Mouse (Mus musculus) cerebellum, adult 2 months (tissue): Measurements from ENCODE around the gene Scgb2b11. TPM values are rescaled to one million over a fixed set of nuclear protein-coding genes. Genes with fewer than 3 reads are reported as not detected.
"Not testable (repeated sequence)": the region's sequence is repeated elsewhere in the genome, so short reads cannot be mapped to it uniquely, and the experiment has no call there.

Experiments
- DNase-seq, 2 experiments: peaks; one replicate each; pipeline ENCODE4 v3.0.0; 2021
- H3K27ac ChIP-seq: fragments of 200-500 bp; 2 replicates; pipeline ENCODE4 v1.5.1; 2012; ENCODE audit warnings: low read length, control low read depth, inconsistent platforms; ENCODE audit not compliant: insufficient read depth
- H3K27me3 ChIP-seq: fragments of 200-500 bp; 2 replicates; pipeline ENCODE4 v1.6.1; 2012; ENCODE audit warnings: inconsistent platforms, mild to moderate bottlenecking, low read length, moderate library complexity; ENCODE audit not compliant: control insufficient read depth, insufficient read depth
- H3K4me1 ChIP-seq: fragments of 200-500 bp; 2 replicates; pipeline ENCODE4 v1.6.1; 2011; ENCODE audit warnings: low read length; ENCODE audit not compliant: control insufficient read depth, insufficient read depth
- H3K4me3 ChIP-seq: fragments of 200-500 bp; replicated peaks from 2 replicates; pipeline ENCODE3; 2011; ENCODE audit warnings: mild to moderate bottlenecking, low read depth, low read length, control low read depth; ENCODE audit not compliant: insufficient read depth
- WGBS: fragments of 180-500 bp; shearing (Covaris S2); methylation state at CpG from one replicate; pipeline ENCODE4 v1.1.7; 2018; 5-methylcytosine and 5-hydroxymethylcytosine counted together
- polyA plus RNA-seq: library from polyadenylated mRNA; depleted of rRNA; stranded (reverse); fragments of >200 nt; gene quantifications from 2 replicates; pipeline ENCODE4 v1.2.3, GENCODE M21; 2012; rRNA removed

Scgb2b11 gene
- not detected in 2 replicates for polyA plus RNA-seq

- H3K27ac ChIP-seq, H3K4me1 ChIP-seq, DNase-seq, H3K27me3 ChIP-seq, H3K4me3 ChIP-seq: not testable (repeated sequence)
- WGBS: 74% methylated on average over 2 of the region's 2 CpGs
These were observed at the start of gene Scgb2b11 for GRCm38 (mm10) chr7:32211045-32211444. Gene Scgb2b11, minus strand, starts transcription at chr7:32211145.

- not testable (repeated sequence) for H3K4me1 ChIP-seq, DNase-seq, H3K4me3 ChIP-seq, H3K27ac ChIP-seq, H3K27me3 ChIP-seq
- WGBS: no CpG with 5 or more reads among the region's 2 CpGs
These were observed 11.6 kb upstream of the Scgb2b11 start, which contains the start of gene Scgb1b11 for GRCm38 (mm10) chr7:32222540-32222939. Gene Scgb1b11, plus strand, starts transcription at chr7:32222840.

Other genes with a start within 250 kb of the Scgb2b11 start
- not detected in 2 replicates for gene Scgb1b10, start 110.3 kb downstream of the Scgb2b11 start, polyA plus RNA-seq
- gene Scgb1b11, start 11.7 kb upstream of the Scgb2b11 start, polyA plus RNA-seq: not detected in 2 replicates
- gene Scgb2b12, start 116.1 kb upstream of the Scgb2b11 start, polyA plus RNA-seq: not detected in 2 replicates
- not detected in 2 replicates for gene Scgb1b12, start 123.0 kb upstream of the Scgb2b11 start, polyA plus RNA-seq
- not detected in 2 replicates for gene Scgb1b29, start 230.4 kb upstream of the Scgb2b11 start, polyA plus RNA-seq